Mouse (Mus musculus): ENCODE results near the gene Lmntd1.
A peak's percentile ranks its signal among the peaks of the same experiment; 100 is the strongest.

Lmntd1 gene

GRCm38 (mm10) chr6:145557059-145557992, 56.8 kb downstream of the Lmntd1 start:
- DNase-seq = no peak

- DNase-seq = no peak
These were observed 60.9 kb downstream of the Lmntd1 start for GRCm38 (mm10) chr6:145553226-145553625.

GRCm38 (mm10) chr6:145552817-145553216, 61.3 kb downstream of the Lmntd1 start:
- no peak for DNase-seq

- DNase-seq = no peak
These were observed 63.1 kb downstream of the Lmntd1 start for GRCm38 (mm10) chr6:145550993-145551392.

GRCm38 (mm10) chr6:145545927-145546641, 68.0 kb downstream of the Lmntd1 start:
- DNase-seq = peak; percentile 11

- DNase-seq = no peak
These were observed 69.3 kb downstream of the Lmntd1 start for GRCm38 (mm10) chr6:145544838-145545237.

GRCm38 (mm10) chr6:145544304-145544703, 69.8 kb downstream of the Lmntd1 start:
- DNase-seq = no peak

- no peak for DNase-seq
These were observed 74.6 kb downstream of the Lmntd1 start for GRCm38 (mm10) chr6:145539568-145539859.

GRCm38 (mm10) chr6:145538787-145539567, 75.1 kb downstream of the Lmntd1 start:
- DNase-seq = no peak

GRCm38 (mm10) chr6:145530464-145530863, 83.7 kb downstream of the Lmntd1 start:
- no peak for DNase-seq

GRCm38 (mm10) chr6:145523337-145523736, 90.8 kb downstream of the Lmntd1 start:
- DNase-seq = no peak

- no peak for DNase-seq
These were observed 91.5 kb downstream of the Lmntd1 start for GRCm38 (mm10) chr6:145522617-145523016.

GRCm38 (mm10) chr6:145517002-145517401, 97.1 kb downstream of the Lmntd1 start:
- no peak for DNase-seq

- DNase-seq = no peak
These were observed 98.1 kb downstream of the Lmntd1 start for GRCm38 (mm10) chr6:145515859-145516581.

- no peak for DNase-seq
These were observed 102.9 kb downstream of the Lmntd1 start for GRCm38 (mm10) chr6:145511265-145511664.

GRCm38 (mm10) chr6:145508828-145509227, 105.3 kb downstream of the Lmntd1 start:
- no peak for DNase-seq

GRCm38 (mm10) chr6:145501751-145502150, 112.4 kb downstream of the Lmntd1 start:
- no peak for DNase-seq

GRCm38 (mm10) chr6:145499574-145500546, 114.3 kb downstream of the Lmntd1 start:
- no peak for DNase-seq

GRCm38 (mm10) chr6:145495731-145496130, 118.4 kb downstream of the Lmntd1 start:
- no peak for DNase-seq

- DNase-seq = no peak
These were observed 125.9 kb downstream of the Lmntd1 start for GRCm38 (mm10) chr6:145488251-145488650.

- no peak for DNase-seq
These were observed 128.0 kb downstream of the Lmntd1 start for GRCm38 (mm10) chr6:145485986-145486605.

All from thymus, postnatal 25 days (tissue).